Mouse (Mus musculus) heart, adult 2 months (tissue): Measurements from ENCODE around the gene Shisal1.

Experiments
- CTCF ChIP-seq: fragments of 200-600 bp; IDR thresholded peaks from 2 replicates; pipeline ENCODE4 v1.8.1; 2022; ENCODE audit warnings: antibody characterized with exemption, mild to moderate bottlenecking, moderate library complexity
- EP300 ChIP-seq: fragments of 200-500 bp; IDR thresholded peaks from 2 replicates; pipeline ENCODE4 v1.6.1; 2011; ENCODE audit warnings: low read depth, low read length, control low read depth; ENCODE audit not compliant: insufficient read depth

DNA sequence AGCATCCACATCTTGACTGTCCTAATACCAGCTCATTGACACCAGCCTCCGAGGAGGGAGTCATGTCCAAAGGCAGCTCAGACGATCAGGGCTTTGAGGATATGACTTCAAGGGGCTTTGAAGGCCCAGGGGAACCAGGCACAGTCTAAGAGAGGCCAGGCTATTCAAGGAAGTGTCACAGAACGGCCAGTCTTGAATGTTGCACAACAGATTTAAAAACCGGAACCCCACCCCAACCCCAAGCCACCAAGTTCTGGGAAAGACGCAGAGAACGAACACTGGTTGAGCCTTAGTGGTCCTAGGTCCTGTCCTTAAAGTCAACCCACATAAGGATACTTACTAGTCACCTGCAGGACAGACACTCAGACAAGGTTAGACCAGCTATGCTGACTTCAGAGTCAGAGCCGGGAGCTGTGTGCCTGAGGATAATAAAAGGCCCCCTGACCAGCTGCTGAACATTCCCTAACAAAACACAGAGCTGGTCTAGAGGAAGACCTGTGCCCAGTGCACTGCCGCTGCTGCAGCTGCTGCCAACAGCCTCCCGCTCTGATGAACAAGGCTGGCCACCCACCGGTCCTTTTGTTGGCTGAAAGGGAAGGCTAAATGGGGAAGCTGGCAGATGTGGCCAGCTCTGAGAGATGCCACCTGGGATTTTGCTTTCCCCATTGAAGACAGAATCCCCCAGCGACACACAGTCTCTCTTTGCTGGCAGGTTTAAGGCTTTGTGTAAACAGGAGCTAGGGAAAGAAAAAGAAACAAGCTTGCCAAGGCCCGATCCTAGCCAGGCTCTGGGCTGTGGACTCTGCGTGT, 19.8 kb upstream of the Shisal1 start:
- TF ChIP-seq EP300 (no peak), CTCF (no peak)
